Mouse (Mus musculus) left cerebral cortex, adult 2 months (tissue): ENCODE data around the gene Mki67. TPM values are rescaled to one million over a fixed set of nuclear protein-coding genes. Genes with fewer than 3 reads are reported as not detected.

ENCODE experiments used
- DNase-seq, 2 experiments: peaks; one replicate each; pipeline ENCODE4 v3.0.0; 2021 to 2022; ENCODE audit warnings: low spot score in 2 of 2, mixed read lengths in 1 of 2; ENCODE audit errors: extremely low spot score in 1 of 2
- H3K27ac ChIP-seq: fragments of 200-600 bp; 2 replicates; pipeline ENCODE4 v1.8.1; 2022
- H3K4me3 ChIP-seq: fragments of 200-600 bp; 2 replicates; pipeline ENCODE4 v1.8.1; 2022
- CTCF ChIP-seq: fragments of 200-600 bp; IDR thresholded peaks from 2 replicates; pipeline ENCODE4 v1.8.1; 2022; ENCODE audit warnings: antibody characterized with exemption, mild to moderate bottlenecking, moderate library complexity
- intact Hi-C: fragments of 180-260 bp; cut with DNase I; formaldehyde crosslinking; loops from one replicate; pipeline ENCODE4 v1.15.1; 2025
- total RNA-seq, 2 experiments: library from RNA; stranded (reverse); gene quantifications; 2 replicates each; pipeline ENCODE4 v1.2.3; 2021

Gene Mki67
- total RNA-seq, 2 experiments from 2014 or later, result 0.35 to 0.41 TPM

DNA sequence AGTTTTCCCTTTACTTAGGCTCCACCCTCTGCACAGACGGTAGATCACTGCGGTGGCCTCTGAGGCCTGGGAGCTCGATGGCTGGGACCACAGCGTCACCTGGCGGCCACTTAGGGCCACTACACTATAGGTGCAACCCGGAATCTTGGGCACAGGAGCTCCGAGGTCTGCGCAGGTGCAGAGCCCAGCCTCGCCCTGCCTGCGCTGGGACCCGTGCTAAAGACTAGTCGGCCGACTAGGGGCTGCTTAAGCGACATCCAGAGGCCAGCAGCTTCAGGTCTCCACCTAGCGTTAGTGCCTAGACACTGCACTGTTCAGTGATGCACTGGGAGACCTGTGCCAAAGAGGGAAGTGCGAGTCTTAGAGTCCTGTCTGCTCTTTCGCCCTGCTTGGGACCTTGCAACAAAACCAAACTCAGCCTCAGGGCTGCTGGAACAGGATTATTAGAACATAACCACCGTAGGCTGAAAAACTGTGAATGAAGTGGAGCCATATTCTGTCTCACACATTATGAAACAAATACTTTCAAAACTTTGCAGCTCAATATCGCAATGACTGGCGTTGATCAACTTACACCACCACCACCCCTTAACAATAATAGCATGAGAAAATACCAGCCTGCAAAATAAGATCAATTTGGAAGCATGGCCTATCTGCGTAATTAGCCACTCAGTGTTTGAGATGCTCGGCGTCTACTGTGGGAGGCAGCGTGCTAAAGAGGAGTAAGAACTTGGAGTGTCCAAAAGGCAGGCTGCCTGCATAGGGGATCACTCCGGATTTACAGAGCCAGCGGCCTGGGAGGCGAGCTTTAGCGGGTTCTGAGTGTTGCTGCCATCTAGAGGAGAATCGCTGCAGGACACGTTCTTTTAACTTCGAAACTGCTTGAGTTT lies 19.8 kb upstream of the Mki67 start:
- Histone ChIP-seq H3K27ac (no peak overlapping the region), H3K4me3 (peak overlapping the region; percentile 39)
- intact Hi-C loops, result loop anchor here (5.0 to 10.0 kb wide), 4 partner anchors 54 to 331 kb away; partner anchors contain the start of gene Ptpre
- peak; percentile 80 for DNase-seq
- TF ChIP-seq CTCF, result peak; percentile 97

DNA sequence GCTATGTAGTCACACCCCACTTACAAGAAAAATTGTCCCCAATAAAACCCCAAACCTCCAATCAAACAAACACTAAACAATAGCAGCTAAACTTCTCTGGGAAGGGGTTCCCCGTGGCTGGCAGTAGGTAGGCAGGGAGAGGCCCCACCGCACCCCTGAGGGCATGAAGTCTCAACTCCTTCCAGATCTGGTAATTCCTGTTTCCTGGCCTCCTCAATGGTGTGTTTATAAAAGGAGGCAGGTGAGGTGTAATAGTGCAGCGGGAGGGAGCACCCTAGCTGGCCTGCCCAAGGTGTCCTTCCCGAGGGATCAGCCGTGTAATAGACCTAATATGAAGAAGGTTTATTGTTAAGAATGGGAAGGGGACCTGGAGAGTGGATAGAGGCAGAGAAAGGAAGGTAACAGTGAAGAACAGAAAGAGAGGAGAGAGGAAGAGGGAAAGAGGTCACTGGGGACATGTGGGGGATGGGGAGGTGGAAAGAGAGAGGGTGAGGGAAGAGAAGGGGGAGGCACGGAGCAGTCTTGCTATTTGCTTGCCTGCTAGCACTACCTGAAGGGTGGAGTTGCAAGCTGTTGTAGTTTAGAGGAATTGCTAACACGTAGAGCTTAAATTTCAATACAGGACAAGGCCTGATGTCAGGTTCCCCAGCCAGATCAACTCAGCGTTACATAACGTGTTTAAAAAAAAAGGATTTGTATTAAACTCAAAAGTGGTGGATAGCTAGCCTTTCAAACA lies 18.9 kb upstream of the Mki67 start:
- intact Hi-C loops, result loop anchor here (5.0 to 10.0 kb wide), 4 partner anchors 53 to 330 kb away; partner anchors contain the start of gene Ptpre
- DNase-seq, result no peak
- H3K27ac ChIP-seq, result no peak overlapping the region
- no peak for TF ChIP-seq CTCF
- no peak overlapping the region for H3K4me3 ChIP-seq

DNA sequence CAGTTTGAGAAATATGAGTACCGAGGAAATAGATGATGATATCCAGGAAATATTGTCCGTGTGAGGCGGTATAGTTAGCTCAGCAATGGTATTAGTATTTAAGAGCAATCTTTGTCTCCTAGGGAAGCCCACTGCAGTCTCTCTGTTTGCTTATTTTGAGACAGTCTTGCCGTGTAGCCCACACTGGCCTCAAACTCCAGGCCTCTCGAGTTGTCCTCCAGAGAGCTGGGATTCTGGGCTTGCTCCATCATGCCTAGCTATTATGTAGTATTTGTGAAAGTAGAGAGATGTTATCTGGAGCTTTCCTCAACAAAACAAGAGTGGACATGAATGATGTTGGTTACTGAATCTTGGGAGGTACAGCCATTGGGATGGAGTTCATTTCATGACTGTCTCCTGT lies 18.2 kb upstream of the Mki67 start:
- no peak overlapping the region for H3K4me3 ChIP-seq
- intact Hi-C loops, result loop anchor here (10.0 kb wide), 1 partner anchor 330 kb away; no protein-coding TSS in a partner anchor
- TF ChIP-seq CTCF, result no peak
- no peak for DNase-seq
- H3K27ac ChIP-seq, result no peak overlapping the region

DNA sequence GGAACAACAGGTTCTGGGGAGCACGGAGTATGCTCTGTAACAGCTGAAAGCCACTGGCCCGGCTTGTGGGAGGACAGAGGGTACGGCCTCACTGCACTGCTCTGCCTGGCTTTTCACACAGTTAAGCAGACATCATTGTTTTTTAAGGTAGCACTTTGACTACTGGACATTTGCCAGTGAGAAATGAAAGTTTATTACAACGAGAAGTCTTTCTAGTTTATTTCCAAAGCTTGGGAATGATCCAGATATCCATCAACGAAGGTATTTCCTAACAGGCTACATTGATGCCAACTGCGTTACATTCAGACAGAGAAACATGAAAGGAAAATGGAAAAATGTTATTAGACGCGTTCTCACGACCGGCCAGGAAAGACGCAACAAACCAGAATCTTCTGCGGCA lies 11.9 kb upstream of the Mki67 start:
- intact Hi-C loops, result no loop called here
- DNase-seq, result no peak
- TF ChIP-seq CTCF, result no peak

DNA sequence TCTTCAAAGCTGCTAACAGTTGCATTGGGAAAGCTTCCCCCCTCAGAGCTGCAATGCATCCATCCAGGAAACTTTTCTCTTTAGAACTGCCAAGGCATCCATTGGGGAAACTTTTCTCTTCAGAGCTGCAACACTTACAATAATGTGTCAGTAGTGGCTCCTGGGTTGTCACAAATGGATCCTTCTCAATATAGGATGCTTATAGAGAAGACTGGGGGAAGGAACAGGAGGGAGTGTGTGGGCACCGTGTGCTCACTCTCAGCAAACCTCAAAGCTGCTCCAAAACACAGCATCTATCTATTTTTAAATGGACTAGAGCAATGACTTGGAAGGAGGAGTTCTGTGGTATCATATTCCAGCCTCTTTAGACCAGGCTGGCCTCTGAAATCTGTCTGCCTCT lies 10.5 kb upstream of the Mki67 start:
- no peak for DNase-seq
- Histone ChIP-seq H3K4me3 (no peak overlapping the region), H3K27ac (no peak overlapping the region)
- no peak for TF ChIP-seq CTCF
- intact Hi-C loops, result no loop called here

More for the DNA sequence above, 11.9 kb upstream of the Mki67 start:
- no peak overlapping the region for H3K27ac ChIP-seq
- H3K4me3 ChIP-seq, result no peak overlapping the region

DNA sequence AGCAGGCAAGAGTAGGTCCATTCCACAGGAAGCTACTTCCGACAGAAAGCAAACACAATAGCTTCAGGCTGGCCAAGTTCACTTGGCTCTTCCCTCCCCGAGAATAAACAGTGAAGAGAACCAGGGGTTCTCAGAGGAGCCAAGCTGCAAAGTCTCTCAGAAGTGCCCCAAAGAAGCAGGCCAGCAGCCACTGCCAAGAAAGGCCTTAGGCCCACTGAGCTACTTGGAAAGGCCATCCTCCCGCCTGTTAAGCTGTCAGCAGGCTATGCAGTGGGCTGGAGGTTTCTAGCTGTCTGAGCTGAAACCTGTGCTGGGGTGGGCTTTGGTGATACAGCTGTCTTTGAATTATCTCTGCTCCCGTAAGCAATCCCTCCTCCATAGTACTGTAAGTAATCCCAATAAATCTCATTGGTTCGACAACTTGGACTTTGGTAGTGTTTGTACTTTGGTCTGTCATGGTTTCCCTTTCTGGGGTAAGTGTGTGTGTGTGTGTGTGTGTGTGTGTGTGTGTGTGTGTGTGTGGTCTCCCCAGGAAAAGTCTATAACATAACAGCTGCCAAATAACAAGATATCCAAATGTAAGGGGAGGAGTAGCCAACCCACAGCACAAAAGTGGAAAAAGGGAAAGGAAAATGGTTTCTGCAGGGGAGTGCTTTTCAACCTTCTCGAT lies 7.6 kb upstream of the Mki67 start:
- Histone ChIP-seq H3K27ac (no peak overlapping the region), H3K4me3 (no peak overlapping the region)
- no peak for TF ChIP-seq CTCF
- intact Hi-C loops, result no loop called here
- no peak for DNase-seq

DNA sequence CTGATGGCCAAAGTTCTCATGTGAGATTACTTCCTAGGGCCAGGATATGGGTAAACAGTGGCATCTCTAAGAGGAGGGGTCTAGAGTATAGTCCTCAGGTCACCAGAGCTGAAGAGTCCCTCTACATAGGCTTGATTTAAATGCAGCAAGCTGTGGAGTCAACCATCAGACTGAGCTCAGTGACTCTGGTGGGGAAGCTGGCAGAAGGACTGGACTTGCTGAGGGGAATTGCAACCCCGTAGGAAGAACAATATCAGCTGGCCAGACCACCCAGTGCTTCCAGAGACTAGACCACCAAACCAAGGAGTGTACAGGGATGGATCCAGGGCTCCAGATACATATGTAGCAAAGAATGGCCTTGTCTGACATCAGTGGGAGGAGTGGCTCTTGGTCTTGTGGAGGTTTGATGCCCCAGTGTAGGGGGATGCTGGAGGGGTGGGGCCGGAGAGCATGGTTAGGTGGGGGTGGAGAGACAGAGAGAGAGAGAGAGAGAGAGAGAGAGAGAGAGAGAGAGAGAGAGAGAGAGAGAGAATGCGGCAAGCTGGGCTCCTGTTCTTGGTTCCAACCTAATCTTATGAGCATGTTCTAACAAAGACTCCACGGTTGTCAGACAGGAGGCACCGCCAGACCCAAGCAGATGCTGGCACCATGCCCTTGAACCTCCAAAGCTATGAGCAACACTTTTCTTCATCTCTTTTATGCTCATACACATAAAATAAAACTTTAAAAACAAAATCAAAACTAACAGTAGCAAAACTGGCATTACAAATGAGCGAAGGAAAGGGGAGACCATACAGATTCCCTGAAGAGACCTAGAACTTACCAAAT lies 6.1 kb upstream of the Mki67 start:
- no peak for DNase-seq
- TF ChIP-seq CTCF, result no peak
- no peak overlapping the region for H3K4me3 ChIP-seq
- H3K27ac ChIP-seq, result no peak overlapping the region
- intact Hi-C loops, result no loop called here

DNA sequence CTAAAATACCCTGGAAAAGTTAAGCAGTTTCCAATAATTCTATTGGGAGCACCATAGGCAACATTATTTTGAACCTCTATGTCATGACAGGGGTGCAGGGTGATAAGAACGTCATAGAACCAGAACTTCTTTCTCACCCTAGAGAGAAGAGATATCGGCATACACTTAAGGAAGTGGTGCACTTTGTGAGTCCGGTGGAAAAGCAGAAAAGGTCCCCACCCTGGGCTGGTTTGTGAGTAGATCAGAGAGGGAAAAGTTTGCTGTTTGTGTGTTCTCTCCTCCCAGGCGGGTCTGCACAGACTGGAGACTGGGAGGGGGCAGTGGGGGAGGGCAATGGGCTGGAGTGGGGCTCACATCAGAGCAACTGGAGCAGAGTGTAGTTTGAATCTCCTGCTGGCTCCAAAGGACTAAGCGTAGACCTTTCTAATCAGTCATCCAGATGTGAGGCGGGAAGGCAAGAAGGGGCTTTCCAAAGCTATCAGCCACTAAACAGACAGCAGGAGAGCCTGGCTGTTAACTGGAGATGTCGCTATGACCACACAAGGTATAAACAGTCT lies 5.4 kb upstream of the Mki67 start:
- DNase-seq, result no peak
- no peak for TF ChIP-seq CTCF
- no peak overlapping the region for H3K27ac ChIP-seq
- H3K4me3 ChIP-seq, result no peak overlapping the region
- intact Hi-C loops, result no loop called here

DNA sequence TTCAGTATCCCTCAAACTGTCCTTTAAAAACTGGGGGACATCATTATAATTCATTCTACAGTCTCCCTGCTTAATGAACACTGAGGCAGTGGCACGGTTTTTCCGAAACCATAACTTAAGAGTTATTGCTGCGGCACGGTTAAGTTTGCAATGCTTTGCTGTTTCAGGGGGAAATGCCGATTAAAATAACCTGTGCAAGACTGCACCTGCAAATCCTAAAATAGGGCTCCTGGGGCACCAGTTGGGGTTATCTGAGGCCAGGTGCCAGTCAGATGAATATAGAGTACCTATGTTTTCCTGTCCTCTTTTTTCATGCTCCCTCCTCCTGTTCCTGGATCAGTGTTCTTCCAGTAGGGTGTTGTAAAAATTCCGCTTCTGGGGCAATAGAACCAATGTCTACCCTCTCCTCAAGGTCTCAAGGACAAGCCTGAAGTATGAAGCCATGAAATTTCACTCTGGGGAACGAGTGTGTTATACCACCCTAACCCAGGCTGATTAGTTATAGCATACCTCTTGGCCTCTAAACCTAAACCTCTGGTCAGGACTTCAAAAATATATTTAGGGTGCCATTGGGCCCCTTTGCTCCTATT lies 902 bp upstream of the Mki67 start:
- no peak for TF ChIP-seq CTCF
- no peak for DNase-seq
- intact Hi-C loops, result no loop called here
- Histone ChIP-seq H3K27ac (peak overlapping the region; percentile 17; the same call in 1 of the 2 replicates), H3K4me3 (peak overlapping the region; percentile 56)

DNA sequence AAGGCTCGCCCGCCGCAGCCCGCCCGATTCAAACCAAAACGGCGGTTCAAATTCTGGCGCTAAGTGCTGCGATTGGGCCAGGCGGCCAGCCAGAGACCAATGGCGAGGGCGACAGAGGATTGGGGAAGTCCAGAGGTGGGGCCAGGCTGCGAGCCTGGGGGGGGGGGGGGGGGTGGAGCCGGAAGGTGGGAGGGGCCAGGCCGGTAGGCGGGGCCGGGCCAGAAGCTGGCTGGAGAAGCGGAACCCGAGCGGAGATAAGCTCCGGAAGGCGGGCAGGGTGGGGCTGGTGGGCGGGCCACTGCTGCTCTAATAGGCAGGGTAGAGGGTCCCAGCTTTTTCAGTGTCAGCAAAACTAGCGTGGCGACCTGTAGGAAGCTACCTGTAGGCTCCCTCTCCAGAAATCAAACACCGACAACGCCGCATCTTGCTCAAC lies 300 bp upstream of the Mki67 start:
- no peak for TF ChIP-seq CTCF
- Histone ChIP-seq H3K27ac (peak overlapping the region; percentile 17; the same call in 1 of the 2 replicates), H3K4me3 (peak overlapping the region; percentile 56)
- intact Hi-C loops, result no loop called here
- DNase-seq, result peak; percentile 67 to 78
